Mouse (Mus musculus): Measurements from ENCODE around the gene Clstn3. TPM values are rescaled to one million over a fixed set of nuclear protein-coding genes. Genes with fewer than 3 reads are reported as not detected.

Gene Clstn3
- polyA plus RNA-seq, 1 experiment from 2014 or later, result 2.7 TPM

DNA sequence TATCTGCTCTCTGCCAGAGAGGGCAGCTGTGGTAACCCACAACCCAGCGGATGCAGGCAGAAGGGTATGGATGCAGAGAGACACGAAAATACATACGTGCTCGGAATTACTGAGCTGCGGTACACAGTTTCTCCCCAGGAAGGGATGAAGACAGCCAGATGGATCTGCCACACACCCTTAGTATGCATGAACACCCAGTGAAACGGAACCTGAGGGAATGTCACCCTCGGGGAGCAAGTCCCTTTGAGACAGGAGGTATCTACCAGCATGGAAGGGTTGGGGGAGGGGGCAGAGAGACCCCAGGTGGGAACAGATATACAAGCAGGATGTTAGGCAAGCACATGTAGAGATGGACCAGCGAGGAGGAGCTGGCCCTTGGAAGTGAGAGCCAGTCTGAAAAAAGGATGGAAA is 708 bp downstream of the Clstn3 start:
- H3K4me3 ChIP-seq, result no peak overlapping the region
- H3K9ac ChIP-seq, result no peak overlapping the region
- WGBS, result 33% methylated on average over 8 of the region's 8 CpGs
- no peaks in the 10 kb centered on the region for H3K4me1 ChIP-seq
- H3K36me3 ChIP-seq, result no peaks in the 10 kb centered on the region
- H3K27ac ChIP-seq, result no peak overlapping the region
- no peaks in the 10 kb centered on the region for H3K9me3 ChIP-seq
- no peak for ATAC-seq (ENCODE audit: borderline replicate concordance, extremely low read depth, low FRiP score, low TSS enrichment)
- H3K27me3 ChIP-seq, result no peaks in the 10 kb centered on the region
- H3K4me2 ChIP-seq, result peak overlapping the region; percentile 71; the same call in 1 of the 2 replicates

GRCm38 (mm10) chr6:124459388-124459787 is 5.2 kb downstream of the Clstn3 start:
- no peak for ATAC-seq (ENCODE audit: borderline replicate concordance, extremely low read depth, low FRiP score, low TSS enrichment)
- Histone ChIP-seq H3K4me2 (no peak overlapping the region), H3K9me3 (no peaks in the 10 kb centered on the region), H3K4me3 (no peak overlapping the region), H3K4me1 (no peaks in the 10 kb centered on the region), H3K9ac (no peak overlapping the region), H3K27me3 (no peaks in the 10 kb centered on the region), H3K36me3 (no peaks in the 10 kb centered on the region), H3K27ac (no peak overlapping the region)
- 58% methylated on average over 4 of the region's 4 CpGs for whole genome bisulfite sequencing

DNA sequence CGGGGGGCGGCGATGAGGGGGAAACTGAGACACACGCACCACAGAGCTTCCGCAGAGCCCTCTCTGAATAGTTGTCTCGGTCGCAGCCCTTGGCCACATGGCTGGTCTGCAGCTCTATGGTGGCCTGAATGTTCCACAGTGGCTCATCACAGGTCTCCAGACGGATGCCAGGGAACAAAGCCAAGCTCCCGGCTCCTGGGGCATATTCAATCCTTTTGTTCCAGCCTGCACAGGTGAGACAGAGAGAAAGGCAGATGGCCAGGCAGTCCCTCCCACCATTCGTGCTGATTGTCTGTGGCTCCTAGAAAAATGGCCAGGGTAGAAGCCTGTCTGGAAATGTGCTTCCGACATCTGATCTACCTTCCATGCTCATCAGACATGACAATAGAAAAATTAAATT is 6.1 kb downstream of the Clstn3 start:
- H3K4me2 ChIP-seq, result no peak overlapping the region
- WGBS, result 80% methylated on average over 11 of the region's 11 CpGs
- no peak overlapping the region for H3K4me3 ChIP-seq
- no peaks in the 10 kb centered on the region for H3K27me3 ChIP-seq
- H3K4me1 ChIP-seq, result no peaks in the 10 kb centered on the region
- no peak overlapping the region for H3K27ac ChIP-seq
- H3K36me3 ChIP-seq, result no peaks in the 10 kb centered on the region
- no peaks in the 10 kb centered on the region for H3K9me3 ChIP-seq
- H3K9ac ChIP-seq, result no peak overlapping the region
- ATAC-seq (ENCODE audit: borderline replicate concordance, extremely low read depth, low FRiP score, low TSS enrichment), result no peak

DNA sequence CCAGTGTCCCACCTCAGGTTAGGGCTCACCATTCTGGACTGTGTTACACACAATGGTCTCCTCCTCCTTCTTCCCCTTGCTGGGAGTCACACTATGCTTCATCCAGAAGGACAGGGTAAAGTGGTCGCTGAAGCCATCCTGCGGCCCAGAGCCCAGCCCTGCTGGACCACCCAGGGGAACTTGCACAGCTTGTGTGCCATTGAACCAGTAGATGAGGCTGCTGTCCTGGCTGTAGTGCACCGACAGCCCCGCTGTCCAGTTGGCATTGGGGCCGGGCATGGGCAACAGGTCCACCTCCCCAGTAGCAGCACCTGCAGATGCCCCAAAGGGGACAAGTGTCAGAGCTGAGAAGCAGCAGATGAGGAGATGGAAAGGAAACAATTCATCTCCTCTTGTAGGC is 6.8 kb downstream of the Clstn3 start:
- H3K4me1 ChIP-seq, result no peaks in the 10 kb centered on the region
- H3K36me3 ChIP-seq, result no peaks in the 10 kb centered on the region
- H3K27ac ChIP-seq, result no peak overlapping the region
- no peak overlapping the region for H3K4me2 ChIP-seq
- H3K9me3 ChIP-seq, result no peaks in the 10 kb centered on the region
- 80% methylated on average over 5 of the region's 5 CpGs for WGBS
- no peak for ATAC-seq (ENCODE audit: borderline replicate concordance, extremely low read depth, low FRiP score, low TSS enrichment)
- H3K9ac ChIP-seq, result no peak overlapping the region
- H3K27me3 ChIP-seq, result no peaks in the 10 kb centered on the region
- no peak overlapping the region for H3K4me3 ChIP-seq

DNA sequence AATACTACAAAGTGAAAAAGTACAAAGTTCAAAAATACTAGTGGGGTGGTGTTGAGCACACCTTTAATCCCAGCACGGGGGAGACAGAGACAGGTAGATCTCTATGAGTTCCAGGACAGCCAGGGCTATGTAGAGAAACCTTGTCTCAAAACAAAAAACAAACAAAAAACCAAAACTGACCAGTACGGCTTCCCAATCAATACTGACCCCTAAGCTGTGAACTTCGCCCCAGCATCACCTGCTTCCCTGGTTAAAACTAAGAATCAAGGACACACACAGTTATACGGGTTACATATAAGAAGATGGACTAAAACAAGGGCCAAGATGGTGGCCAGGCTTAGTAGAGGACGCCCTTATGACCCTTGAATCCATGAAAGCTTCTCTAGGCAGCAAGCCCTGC is 8.4 kb downstream of the Clstn3 start:
- no peak overlapping the region for H3K9ac ChIP-seq
- 90% methylated on average over 5 of the region's 5 CpGs for WGBS
- H3K27me3 ChIP-seq, result no peaks in the 10 kb centered on the region
- H3K9me3 ChIP-seq, result no peaks in the 10 kb centered on the region
- H3K4me2 ChIP-seq, result no peak overlapping the region
- no peak overlapping the region for H3K27ac ChIP-seq
- no peaks in the 10 kb centered on the region for H3K36me3 ChIP-seq
- H3K4me3 ChIP-seq, result no peak overlapping the region
- no peak for ATAC-seq (ENCODE audit: borderline replicate concordance, extremely low read depth, low FRiP score, low TSS enrichment)
- H3K4me1 ChIP-seq, result no peaks in the 10 kb centered on the region

DNA sequence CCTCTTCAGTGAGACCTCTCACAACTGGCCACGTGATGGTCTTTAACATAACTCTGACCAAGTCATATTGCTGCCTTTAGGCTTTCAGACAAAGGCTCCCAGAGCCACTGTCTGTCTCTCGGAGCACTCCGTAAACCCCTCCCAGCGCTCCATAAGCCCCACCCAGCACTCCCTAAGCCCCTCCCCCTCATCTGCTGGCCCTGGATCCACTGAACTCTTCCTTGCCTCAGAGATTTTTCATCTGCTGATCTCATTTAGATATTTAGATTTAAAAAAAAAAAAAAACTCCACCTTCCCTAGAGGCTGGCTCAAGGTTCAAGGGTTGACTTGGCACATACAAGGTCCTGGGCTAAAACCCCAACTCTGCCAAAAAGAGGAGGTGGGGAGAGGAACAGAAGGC is 10.8 kb downstream of the Clstn3 start:
- no peaks in the 10 kb centered on the region for H3K36me3 ChIP-seq
- H3K27ac ChIP-seq, result no peak overlapping the region
- H3K9me3 ChIP-seq, result no peaks in the 10 kb centered on the region
- WGBS, result 39% methylated on average over 4 of the region's 4 CpGs
- H3K4me1 ChIP-seq, result no peaks in the 10 kb centered on the region
- H3K4me3 ChIP-seq, result no peak overlapping the region
- no peaks in the 10 kb centered on the region for H3K27me3 ChIP-seq
- H3K4me2 ChIP-seq, result no peak overlapping the region
- ATAC-seq (ENCODE audit: borderline replicate concordance, extremely low read depth, low FRiP score, low TSS enrichment), result no peak
- H3K9ac ChIP-seq, result no peak overlapping the region

DNA sequence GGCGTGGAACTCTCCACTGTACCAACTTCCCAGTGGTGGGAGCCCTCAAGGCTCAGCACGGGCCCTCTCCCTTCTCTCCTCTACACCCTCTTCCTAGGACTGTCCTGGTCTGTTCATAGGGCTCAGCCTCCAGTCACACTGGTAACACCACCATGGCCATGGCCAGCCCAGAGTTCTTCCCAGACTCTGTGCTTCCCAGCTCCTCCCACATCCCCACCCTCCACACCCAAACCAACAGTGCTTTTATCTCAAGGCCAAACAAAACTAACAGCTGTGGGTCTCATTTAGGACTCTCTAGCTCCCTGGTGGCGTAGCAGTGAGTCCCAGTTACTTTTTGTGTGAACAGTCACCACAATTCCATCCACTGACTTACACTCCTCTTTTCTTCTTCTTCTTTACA is 12.6 kb downstream of the Clstn3 start:
- WGBS, result 62% methylated on average over 3 of the region's 3 CpGs
- Histone ChIP-seq H3K4me3 (no peak overlapping the region), H3K4me2 (no peak overlapping the region), H3K4me1 (no peaks in the 10 kb centered on the region), H3K9ac (no peak overlapping the region), H3K36me3 (no peaks in the 10 kb centered on the region), H3K9me3 (no peaks in the 10 kb centered on the region), H3K27me3 (no peaks in the 10 kb centered on the region), H3K27ac (no peak overlapping the region)
- 0 out of 2 replicates have a peak, but pooled peaks have one; percentile 17 for ATAC-seq (ENCODE audit: borderline replicate concordance, extremely low read depth, low FRiP score, low TSS enrichment)

- no peaks in the 10 kb centered on the region for H3K36me3 ChIP-seq
- H3K27ac ChIP-seq, result no peak overlapping the region
- H3K4me3 ChIP-seq, result no peak overlapping the region
- no peak overlapping the region for H3K4me2 ChIP-seq
- no peak overlapping the region for H3K9ac ChIP-seq
- H3K27me3 ChIP-seq, result no peaks in the 10 kb centered on the region
- no peaks in the 10 kb centered on the region for H3K9me3 ChIP-seq
- WGBS, result 74% methylated on average over 18 of the region's 18 CpGs
- H3K4me1 ChIP-seq, result no peaks in the 10 kb centered on the region
- ATAC-seq (ENCODE audit: borderline replicate concordance, extremely low read depth, low FRiP score, low TSS enrichment), result no peak
Measured at GRCm38 (mm10) chr6:124449668-124450383, 14.8 kb downstream of the Clstn3 start.

DNA sequence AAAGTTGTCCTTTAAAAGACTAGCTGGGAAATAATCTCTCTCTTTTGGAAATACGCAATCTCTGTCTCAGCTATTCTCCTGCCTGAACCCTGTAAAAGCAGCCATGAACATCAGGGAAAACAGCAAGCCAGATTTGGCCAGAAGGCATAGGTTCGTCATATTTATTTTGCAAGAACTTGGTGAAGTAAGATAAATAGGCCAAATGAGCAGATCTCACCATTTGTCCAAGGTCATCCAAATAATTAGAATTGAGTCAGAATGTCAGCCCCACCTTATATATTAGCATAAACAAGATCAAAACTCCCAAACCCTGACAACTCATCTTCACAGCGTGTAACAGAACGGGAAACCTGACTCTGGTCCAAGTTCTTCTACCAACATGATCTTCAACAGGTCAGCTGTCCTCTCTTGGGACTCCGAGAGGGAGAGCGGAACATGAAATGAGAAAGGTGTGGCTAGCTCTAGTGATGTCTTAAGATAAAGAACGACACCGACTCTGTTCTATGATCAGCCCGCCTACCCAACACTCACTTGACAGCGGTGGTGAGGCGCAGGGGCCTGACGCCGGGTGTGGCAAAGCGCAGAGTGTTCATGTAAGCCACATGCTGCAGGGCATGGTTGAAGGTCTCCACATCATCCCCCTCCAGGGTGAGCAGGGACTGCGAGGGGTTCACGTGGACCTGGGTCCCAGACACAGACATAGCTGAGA is 15.5 kb downstream of the Clstn3 start:
- Histone ChIP-seq H3K27me3 (no peaks in the 10 kb centered on the region), H3K27ac (no peak overlapping the region), H3K9me3 (no peaks in the 10 kb centered on the region), H3K36me3 (no peaks in the 10 kb centered on the region), H3K4me1 (no peaks in the 10 kb centered on the region), H3K4me2 (no peak overlapping the region), H3K4me3 (no peak overlapping the region), H3K9ac (no peak overlapping the region)
- no peak for ATAC-seq (ENCODE audit: borderline replicate concordance, extremely low read depth, low FRiP score, low TSS enrichment)
- WGBS, result 86% methylated on average over 16 of the region's 16 CpGs

DNA sequence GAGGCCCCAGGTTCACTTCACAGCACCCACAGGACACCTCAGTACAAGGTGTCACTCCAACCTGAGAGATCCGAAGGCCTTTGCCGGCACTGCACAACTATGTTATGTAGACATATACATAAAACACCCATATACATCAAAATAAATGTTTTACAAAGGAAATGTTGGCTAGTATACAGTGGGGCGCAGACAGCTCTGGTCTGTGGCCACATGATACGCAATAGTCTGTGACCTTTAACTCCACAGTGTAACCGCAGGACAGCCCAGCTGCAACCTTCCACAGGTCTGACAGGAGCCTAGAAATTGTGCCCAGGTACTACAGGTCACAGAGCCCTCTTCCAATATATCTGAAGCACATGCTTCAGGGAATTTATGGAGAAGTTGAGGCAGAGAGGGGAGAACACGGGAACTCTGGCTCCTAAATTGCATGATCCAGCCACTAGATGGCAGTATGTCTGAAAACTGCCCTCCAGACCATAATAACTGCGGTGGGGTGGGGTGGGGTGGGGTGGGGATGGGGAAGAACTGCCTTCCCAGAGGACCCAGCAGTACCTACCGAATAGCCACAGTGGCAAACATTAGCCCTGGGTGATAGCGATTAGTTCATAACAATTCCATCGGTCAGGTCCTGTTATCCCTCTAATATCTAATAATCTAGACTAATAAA is 16.3 kb downstream of the Clstn3 start:
- H3K27me3 ChIP-seq, result no peaks in the 10 kb centered on the region
- 71% methylated on average over 10 of the region's 10 CpGs for WGBS
- no peak overlapping the region for H3K4me2 ChIP-seq
- H3K9me3 ChIP-seq, result no peaks in the 10 kb centered on the region
- no peak for ATAC-seq (ENCODE audit: borderline replicate concordance, extremely low read depth, low FRiP score, low TSS enrichment)
- no peaks in the 10 kb centered on the region for H3K4me1 ChIP-seq
- H3K27ac ChIP-seq, result no peak overlapping the region
- H3K9ac ChIP-seq, result no peak overlapping the region
- H3K4me3 ChIP-seq, result no peak overlapping the region
- no peaks in the 10 kb centered on the region for H3K36me3 ChIP-seq

GRCm38 (mm10) chr6:124447356-124447755 is 17.2 kb downstream of the Clstn3 start:
- Histone ChIP-seq H3K9ac (no peak overlapping the region), H3K36me3 (no peaks in the 10 kb centered on the region), H3K27me3 (no peaks in the 10 kb centered on the region), H3K27ac (no peak overlapping the region), H3K4me3 (no peak overlapping the region), H3K4me1 (no peaks in the 10 kb centered on the region), H3K9me3 (no peaks in the 10 kb centered on the region), H3K4me2 (no peak overlapping the region)
- 67% methylated on average over 2 of the region's 2 CpGs for WGBS
- ATAC-seq (ENCODE audit: borderline replicate concordance, extremely low read depth, low FRiP score, low TSS enrichment), result no peak

DNA sequence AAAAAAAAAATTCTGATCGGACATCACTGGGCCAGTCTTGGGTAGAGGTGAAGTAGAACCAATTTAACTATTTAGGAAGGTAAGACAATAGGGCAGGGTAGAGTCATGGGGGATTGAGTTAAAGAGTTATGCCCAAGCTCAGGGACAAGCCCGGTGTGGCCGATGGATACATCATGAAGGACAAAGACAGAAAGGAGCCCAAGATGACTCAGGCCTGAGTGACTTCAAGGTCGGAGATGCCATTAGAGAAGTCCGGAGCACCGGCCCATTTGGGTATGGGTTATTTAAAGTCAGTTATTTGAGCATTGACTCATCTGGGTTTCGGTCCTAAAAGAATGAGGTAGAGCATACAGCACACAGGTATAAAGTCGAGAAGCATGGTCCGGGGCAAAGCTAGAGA is 18.1 kb downstream of the Clstn3 start:
- ATAC-seq (ENCODE audit: borderline replicate concordance, extremely low read depth, low FRiP score, low TSS enrichment), result no peak
- Histone ChIP-seq H3K4me3 (no peak overlapping the region), H3K9ac (no peak overlapping the region), H3K4me1 (no peaks in the 10 kb centered on the region), H3K27me3 (no peaks in the 10 kb centered on the region), H3K4me2 (no peak overlapping the region), H3K36me3 (no peaks in the 10 kb centered on the region), H3K9me3 (no peaks in the 10 kb centered on the region), H3K27ac (no peak overlapping the region)
- 92% methylated on average over 9 of the region's 9 CpGs for WGBS

Measured in lung, embryonic 15.5 days (tissue).